Mouse (Mus musculus) hindbrain, embryonic 15.5 days (tissue): ENCODE results near the gene Ebp. TPM values are rescaled to one million over a fixed set of nuclear protein-coding genes. Genes with fewer than 3 reads are reported as not detected.

ENCODE experiments used
- ATAC-seq: fragments of 200-750 bp; cut with Nextera tagmentation; 2 replicates; pipeline ENCODE4 v1.8.0; 2017; ENCODE audit warnings: low read depth, moderate number of reproducible peaks, moderate TSS enrichment; ENCODE audit not compliant: low FRiP score
- H3K27ac ChIP-seq: fragments of 300-500 bp; sonication (generic); replicated peaks from 2 replicates; pipeline ENCODE4 v1.5.1; 2015; ENCODE audit warnings: mild to moderate bottlenecking, inconsistent platforms
- H3K27me3 ChIP-seq: fragments of 300-500 bp; sonication (generic); 2 replicates; pipeline ENCODE4 v1.6.1; 2015; ENCODE audit warnings: control low read depth, inconsistent platforms
- H3K36me3 ChIP-seq: fragments of 300-500 bp; sonication (generic); 2 replicates; pipeline ENCODE4 v1.6.1; 2015; ENCODE audit warnings: control low read depth, inconsistent platforms
- H3K4me1 ChIP-seq: fragments of 300-500 bp; sonication (generic); replicated peaks from 2 replicates; pipeline ENCODE4 v1.6.1; 2015; ENCODE audit warnings: control low read depth, inconsistent platforms
- H3K4me2 ChIP-seq: fragments of 300-500 bp; sonication (generic); 2 replicates; pipeline ENCODE4 v1.6.1; 2015; ENCODE audit warnings: moderate library complexity, mild to moderate bottlenecking, inconsistent platforms
- H3K4me3 ChIP-seq: fragments of 300-500 bp; sonication (generic); 2 replicates; pipeline ENCODE4 v1.5.1; 2015; ENCODE audit warnings: mild to moderate bottlenecking, inconsistent platforms
- H3K9ac ChIP-seq: fragments of 300-500 bp; sonication (generic); 2 replicates; pipeline ENCODE4 v1.6.1; 2015; ENCODE audit warnings: inconsistent platforms
- H3K9me3 ChIP-seq: fragments of 300-500 bp; sonication (generic); 2 replicates; pipeline ENCODE4 v1.6.1; 2016; ENCODE audit warnings: control low read depth, inconsistent platforms
- WGBS: fragments of 180-500 bp; shearing (Covaris S2); methylation state at CpG from one replicate; pipeline ENCODE4 v1.1.7; 2015; 5-methylcytosine and 5-hydroxymethylcytosine counted together
- polyA plus RNA-seq: library from polyadenylated mRNA; unstranded; fragments of >200 nt; fragmentation: Nextera tagmentation; extraction: Ambion mirVana; gene quantifications from 2 replicates; pipeline ENCODE4 v1.2.1, GENCODE M21; 2015

Gene Ebp
- polyA plus RNA-seq, 1 experiment from 2014 or later: 32.9 TPM

- no peaks in the 10 kb centered on the region for H3K36me3 ChIP-seq
- no peak for ATAC-seq
Measured at GRCm38 (mm10) chrX:8209720-8210119, 16.4 kb upstream of the Ebp start.

GRCm38 (mm10) chrX:8207224-8207623 is 13.9 kb upstream of the Ebp start:
- Histone ChIP-seq H3K4me3 (no peak overlapping the region; the same call in 1 of the 2 replicates), H3K27me3 (no peaks in the 10 kb centered on the region), H3K36me3 (peaks cover 5% of the 10 kb centered on the region; the same call in 1 of the 2 replicates), H3K4me2 (peak overlapping the region; percentile 59), H3K4me1 (peaks cover 6% of the 10 kb centered on the region), H3K27ac (no peak overlapping the region), H3K9me3 (no peaks in the 10 kb centered on the region), H3K9ac (no peak overlapping the region)
- no peak for ATAC-seq
- 32% methylated on average over 4 of the region's 4 CpGs for WGBS

More at GRCm38 (mm10) chrX:8209720-8210119, 16.4 kb upstream of the Ebp start:
- Histone ChIP-seq H3K4me3 (no peak overlapping the region), H3K4me2 (no peak overlapping the region), H3K9me3 (no peaks in the 10 kb centered on the region), H3K9ac (no peak overlapping the region), H3K27me3 (no peaks in the 10 kb centered on the region), H3K4me1 (peaks cover 6% of the 10 kb centered on the region), H3K27ac (no peak overlapping the region)
- WGBS: 76% methylated on average over 2 of the region's 2 CpGs

DNA sequence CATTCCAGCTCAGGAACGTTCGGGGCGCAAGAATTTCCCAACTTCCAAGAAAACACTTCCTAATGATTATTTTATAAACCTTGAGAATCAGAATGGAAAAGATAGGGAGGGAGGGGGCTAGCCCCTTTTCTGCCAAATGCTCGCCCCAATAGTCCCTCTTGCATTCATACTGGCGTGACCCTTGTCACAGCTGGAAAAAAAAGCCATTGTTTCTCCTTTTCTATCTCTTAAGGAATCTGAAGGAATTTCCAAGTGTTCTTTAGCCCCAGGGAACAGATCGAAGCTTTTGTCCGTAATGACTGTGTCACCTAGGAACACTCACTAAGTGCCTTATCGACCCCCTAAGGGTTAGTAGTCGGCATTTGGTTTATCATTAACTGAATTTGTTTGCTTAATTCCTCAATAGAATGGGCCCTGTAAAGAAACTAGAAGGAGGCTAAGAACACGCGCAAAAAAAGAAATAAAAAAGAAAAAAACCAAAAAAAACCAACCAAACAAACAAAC is 13.4 kb upstream of the Ebp start:
- peak overlapping the region; percentile 50 for H3K9ac ChIP-seq
- no peaks in the 10 kb centered on the region for H3K9me3 ChIP-seq
- H3K4me2 ChIP-seq: peak overlapping the region; percentile 59
- H3K4me3 ChIP-seq: peak overlapping the region; percentile 54
- 14% methylated on average over 11 of the region's 11 CpGs for WGBS
- peaks cover 5% of the 10 kb centered on the region; the same call in 1 of the 2 replicates for H3K36me3 ChIP-seq
- no peaks in the 10 kb centered on the region for H3K27me3 ChIP-seq
- H3K4me1 ChIP-seq: peaks cover 6% of the 10 kb centered on the region
- peak overlapping the region; percentile 81 for H3K27ac ChIP-seq
- peak; percentile 50 for ATAC-seq

DNA sequence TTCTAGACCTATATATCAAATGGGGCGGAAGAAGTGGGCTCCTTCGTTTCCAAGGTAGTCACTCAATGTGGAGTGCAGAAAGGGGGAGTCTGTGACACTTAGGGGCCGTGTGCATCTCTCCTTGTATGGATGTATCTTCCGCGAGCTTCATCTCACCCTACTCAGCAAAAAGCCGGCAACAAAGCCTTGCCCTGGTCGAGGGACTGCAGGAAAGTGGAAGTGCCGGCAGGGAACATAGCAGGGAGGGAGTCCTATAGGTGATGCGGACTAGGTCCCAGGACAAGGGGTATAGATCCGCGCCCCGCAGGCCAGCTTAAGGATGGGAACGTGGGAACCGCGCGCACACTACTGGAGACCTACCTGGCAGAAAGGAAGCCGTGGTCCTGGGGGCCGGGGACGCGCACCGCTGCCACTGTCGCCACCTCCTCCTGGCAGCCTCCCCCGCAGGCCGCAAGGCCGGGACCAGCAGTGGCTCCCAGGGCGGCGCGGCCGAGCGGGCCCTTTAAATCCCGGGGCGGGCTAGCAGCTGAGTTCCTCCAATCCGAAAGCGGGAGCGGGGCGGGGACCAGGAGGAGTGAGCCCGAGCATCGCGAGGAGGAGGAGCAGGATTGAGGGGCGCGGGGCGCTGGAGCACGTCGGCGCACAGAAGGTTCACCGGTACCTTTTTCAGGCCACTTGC is 12.8 kb upstream of the Ebp start, which contains the start of gene Porcn:
TSS of gene Porcn (minus strand) at position 511 of the 679 bp plus-strand sequence.
- H3K9ac ChIP-seq: peak within 1 kb of the TSS; percentile 50
- 15% methylated on average over 44 of the region's 46 CpGs for WGBS
- peak within 1 kb of the TSS; percentile 59 for H3K4me2 ChIP-seq
- peak; percentile 96 for ATAC-seq
- H3K9me3 ChIP-seq: no peaks in the 10 kb centered on the region
- H3K4me1 ChIP-seq: peaks cover 6% of the 10 kb centered on the region
- no peaks in the 10 kb centered on the region for H3K27me3 ChIP-seq
- H3K4me3 ChIP-seq: peak within 1 kb of the TSS; percentile 54
- H3K27ac ChIP-seq: peak within 1 kb of the TSS; percentile 81
- peaks cover 5% of the 10 kb centered on the region; the same call in 1 of the 2 replicates for H3K36me3 ChIP-seq

GRCm38 (mm10) chrX:8205551-8205950 is 12.2 kb upstream of the Ebp start:
- H3K4me2 ChIP-seq: peak overlapping the region; percentile 59
- H3K4me1 ChIP-seq: peaks cover 6% of the 10 kb centered on the region
- H3K9me3 ChIP-seq: no peaks in the 10 kb centered on the region
- no peak for ATAC-seq
- 28% methylated on average over 7 of the region's 7 CpGs for WGBS
- H3K36me3 ChIP-seq: peaks cover 5% of the 10 kb centered on the region; the same call in 1 of the 2 replicates
- peak overlapping the region; percentile 81; the same call in 1 of the 2 replicates for H3K27ac ChIP-seq
- peak overlapping the region; percentile 50 for H3K9ac ChIP-seq
- H3K27me3 ChIP-seq: no peaks in the 10 kb centered on the region
- peak overlapping the region; percentile 54 for H3K4me3 ChIP-seq

DNA sequence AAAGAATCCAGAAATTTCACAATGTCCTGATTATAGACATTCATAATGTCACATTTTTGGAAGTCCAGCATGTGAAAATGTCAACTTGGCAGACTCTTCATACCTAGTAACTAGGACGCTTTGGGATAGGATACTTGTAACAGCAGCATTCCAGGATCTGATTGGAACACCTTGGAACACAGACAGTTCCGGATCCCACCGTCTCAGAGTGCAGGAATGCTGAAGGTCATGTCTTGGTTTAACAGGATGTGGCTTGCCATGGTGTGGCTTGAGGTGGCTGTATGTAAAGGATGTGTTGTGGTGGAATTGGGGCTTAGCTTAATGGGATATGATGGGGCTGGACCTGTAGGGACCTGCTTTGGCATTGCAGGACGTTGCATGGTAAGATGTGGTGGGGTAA is 11.8 kb upstream of the Ebp start:
- 75% methylated on average over 4 of the region's 4 CpGs for WGBS
- H3K4me1 ChIP-seq: peaks cover 6% of the 10 kb centered on the region
- H3K27ac ChIP-seq: no peak overlapping the region
- H3K27me3 ChIP-seq: no peaks in the 10 kb centered on the region
- H3K36me3 ChIP-seq: peaks cover 5% of the 10 kb centered on the region; the same call in 1 of the 2 replicates
- H3K9me3 ChIP-seq: no peaks in the 10 kb centered on the region
- peak overlapping the region; percentile 50; the same call in 1 of the 2 replicates for H3K9ac ChIP-seq
- ATAC-seq: no peak
- peak overlapping the region; percentile 59 for H3K4me2 ChIP-seq
- peak overlapping the region; percentile 54 for H3K4me3 ChIP-seq

DNA sequence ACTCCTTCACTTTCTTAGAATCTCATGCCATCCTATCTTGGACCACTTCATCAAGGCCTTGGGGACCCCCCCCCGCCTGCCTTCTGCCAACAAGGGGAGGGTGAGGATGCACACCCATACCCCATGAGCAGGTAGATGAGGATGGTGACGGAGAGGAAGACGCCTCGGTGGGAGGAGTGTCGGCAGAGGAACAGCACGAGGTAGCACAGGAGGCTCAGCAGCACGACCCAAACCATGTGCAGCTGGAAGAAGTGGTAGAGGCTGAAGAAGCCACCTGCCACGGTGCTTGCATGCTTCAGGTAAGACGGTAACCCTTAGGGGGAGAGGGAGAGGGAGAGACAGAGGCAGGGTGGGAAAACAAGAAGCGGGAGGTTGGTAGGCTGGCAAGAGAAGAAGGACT is 10.8 kb upstream of the Ebp start:
- Histone ChIP-seq H3K36me3 (peaks cover 5% of the 10 kb centered on the region; the same call in 1 of the 2 replicates), H3K27ac (no peak overlapping the region), H3K27me3 (no peaks in the 10 kb centered on the region), H3K9ac (no peak overlapping the region), H3K4me2 (no peak overlapping the region), H3K9me3 (no peaks in the 10 kb centered on the region), H3K4me3 (no peak overlapping the region), H3K4me1 (peaks cover 6% of the 10 kb centered on the region)
- no peak for ATAC-seq
- 86% methylated on average over 10 of the region's 10 CpGs for WGBS

DNA sequence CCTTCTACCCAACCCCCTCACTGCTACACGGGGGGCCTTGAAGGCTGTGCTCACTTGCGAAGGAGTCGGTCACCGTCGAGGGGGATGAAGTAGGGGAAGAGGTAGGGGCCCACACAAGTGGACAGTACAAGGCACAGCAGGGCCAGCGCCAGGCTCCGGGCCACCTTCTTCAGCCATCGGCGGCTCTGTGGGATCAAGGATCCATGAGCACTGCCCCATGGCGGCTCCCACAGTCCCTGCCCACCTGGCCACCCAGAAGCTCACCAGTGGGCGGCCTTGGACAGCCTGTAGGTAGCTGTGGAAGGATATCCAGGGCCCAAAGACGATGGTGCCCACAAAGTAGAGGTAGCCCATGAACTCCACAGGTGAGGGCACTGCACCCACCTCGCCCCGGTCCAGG is 9.8 kb upstream of the Ebp start:
- WGBS: 85% methylated on average over 14 of the region's 14 CpGs
- peaks cover 6% of the 10 kb centered on the region for H3K4me1 ChIP-seq
- no peak overlapping the region for H3K27ac ChIP-seq
- no peak overlapping the region for H3K9ac ChIP-seq
- no peaks in the 10 kb centered on the region for H3K9me3 ChIP-seq
- peaks cover 5% of the 10 kb centered on the region; the same call in 1 of the 2 replicates for H3K36me3 ChIP-seq
- no peaks in the 10 kb centered on the region for H3K27me3 ChIP-seq
- no peak overlapping the region for H3K4me3 ChIP-seq
- ATAC-seq: no peak
- H3K4me2 ChIP-seq: no peak overlapping the region

DNA sequence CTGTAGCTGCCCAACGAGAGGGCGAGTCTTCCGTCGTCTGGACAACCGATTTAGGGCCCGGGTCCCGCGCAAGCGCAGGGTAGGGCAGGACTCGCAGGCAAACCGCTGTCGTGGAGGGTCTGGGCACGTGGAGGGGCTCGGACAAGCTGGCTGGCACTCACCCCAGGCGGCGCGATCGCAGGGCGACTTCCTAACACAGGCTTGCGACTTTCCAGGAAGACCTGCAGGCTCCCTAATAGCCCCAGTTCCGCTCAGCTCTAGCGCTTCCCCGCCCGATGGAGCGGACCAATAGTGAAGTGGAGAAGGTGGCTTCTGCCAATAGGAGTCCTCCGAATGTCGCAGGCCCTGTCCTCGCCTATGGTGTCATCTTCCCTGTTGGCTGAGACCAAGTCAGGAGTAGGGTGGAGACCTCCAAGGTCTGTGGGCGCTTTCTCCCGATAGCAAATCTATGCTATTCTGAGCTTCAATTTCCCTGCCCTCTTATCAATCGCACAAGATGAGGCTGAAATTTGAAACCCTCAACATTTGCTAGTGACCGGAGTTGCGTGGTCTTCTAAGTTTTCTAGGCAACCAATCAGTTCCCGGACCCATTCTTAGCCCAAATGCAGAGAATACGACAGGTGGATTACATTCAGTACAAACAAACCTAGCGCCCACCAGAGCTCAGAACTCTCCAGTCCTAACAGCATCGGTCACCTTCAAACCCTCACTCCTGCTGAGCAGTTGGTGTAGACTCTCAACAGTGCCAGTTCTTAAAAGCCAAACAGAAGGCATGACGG is 483 bp downstream of the Ebp start:
- H3K4me1 ChIP-seq: peaks cover 5% of the 10 kb centered on the region; the same call in 1 of the 2 replicates
- ATAC-seq: peak; percentile 96
- peak overlapping the region; percentile 55 for H3K9ac ChIP-seq
- H3K27me3 ChIP-seq: no peaks in the 10 kb centered on the region
- peak overlapping the region; percentile 55 for H3K4me3 ChIP-seq
- peak overlapping the region; percentile 83 for H3K27ac ChIP-seq
- no peaks in the 10 kb centered on the region for H3K9me3 ChIP-seq
- no peaks in the 10 kb centered on the region for H3K36me3 ChIP-seq
- WGBS: 18% methylated on average over 36 of the region's 38 CpGs
- peak overlapping the region; percentile 68 for H3K4me2 ChIP-seq

- no peak for ATAC-seq
- no peaks in the 10 kb centered on the region for H3K27me3 ChIP-seq
- H3K4me3 ChIP-seq: peak overlapping the region; percentile 55
- H3K9ac ChIP-seq: peak overlapping the region; percentile 55
- peak overlapping the region; percentile 83 for H3K27ac ChIP-seq
- peaks cover 5% of the 10 kb centered on the region; the same call in 1 of the 2 replicates for H3K4me1 ChIP-seq
- 0 out of 2 replicates have a peak, but pooled peaks cover 2% of the 10 kb centered on the region for H3K36me3 ChIP-seq
- no peaks in the 10 kb centered on the region for H3K9me3 ChIP-seq
- WGBS: 23% methylated on average over 13 of the region's 13 CpGs
- peak overlapping the region; percentile 68 for H3K4me2 ChIP-seq
Measured at GRCm38 (mm10) chrX:8192126-8192639, 1.1 kb downstream of the Ebp start.

GRCm38 (mm10) chrX:8182871-8183540 is 10.3 kb downstream of the Ebp start:
- H3K4me3 ChIP-seq: no peak overlapping the region
- H3K27me3 ChIP-seq: no peaks in the 10 kb centered on the region
- H3K4me2 ChIP-seq: no peak overlapping the region
- 0 out of 2 replicates have a peak, but pooled peaks have one; percentile 27 for ATAC-seq
- no peaks in the 10 kb centered on the region for H3K4me1 ChIP-seq
- 21% methylated on average over 7 of the region's 7 CpGs for WGBS
- H3K27ac ChIP-seq: no peak overlapping the region
- no peaks in the 10 kb centered on the region for H3K9me3 ChIP-seq
- H3K9ac ChIP-seq: no peak overlapping the region
- peaks cover 12% of the 10 kb centered on the region; the same call in 1 of the 2 replicates for H3K36me3 ChIP-seq
